Mouse (Mus musculus): ENCODE data around the gene Gm4353. TPM values are rescaled to one million over a fixed set of nuclear protein-coding genes. Genes with fewer than 3 reads are reported as not detected.

Gm4353 gene
- total RNA-seq, 1 experiment, result 4.2 TPM

GRCm38 (mm10) chr7:116099952-116100528 is 15.6 kb upstream of the Gm4353 start:
- DNase-seq (ENCODE audit: low read depth, low spot score), result no peak
- H3K27ac ChIP-seq (ENCODE audit: insufficient read depth, low read depth, low read length, poor library complexity, severe bottlenecking), result no peak overlapping the region
- no peaks in the 10 kb centered on the region for H3K9me3 ChIP-seq (ENCODE audit: control insufficient read depth, insufficient read depth, low read depth, low read length)
- peaks cover 7% of the 10 kb centered on the region for H3K36me3 ChIP-seq (ENCODE audit: control insufficient read depth, insufficient read depth, low read length, poor library complexity, severe bottlenecking)
- TF ChIP-seq ZNF384 (IDR thresholded peaks at IDR 0.05; ENCODE audit: low read depth, low read length), result no peak
- TF ChIP-seq CHD2 (IDR thresholded peaks at IDR 0.05; ENCODE audit: low read depth, low read length), result no peak
- no peak for TF ChIP-seq HCFC1 (IDR thresholded peaks at IDR 0.05; ENCODE audit: borderline replicate concordance, insufficient read depth, low read length)
- no peak for TF ChIP-seq ZC3H11A (IDR thresholded peaks at IDR 0.05; ENCODE audit: borderline replicate concordance, low read depth, low read length)
- no peak for TF ChIP-seq MAFK (IDR thresholded peaks at IDR 0.05; ENCODE audit: insufficient read depth, low read depth, low read length)
- no peak overlapping the region for H3K4me3 ChIP-seq (ENCODE audit: insufficient read depth in 1 of 2, low read depth in 1 of 2, low read length in 2 of 2, poor library complexity in 1 of 2, severe bottlenecking in 1 of 2)
- no peaks in the 10 kb centered on the region for H3K4me1 ChIP-seq (ENCODE audit: control insufficient read depth in 2 of 2, insufficient read depth in 2 of 2, low read length in 2 of 2, poor library complexity in 1 of 2)
- in situ Hi-C loops (cut with MboI; ENCODE audit: low sequenced_read_pairs in 2 of 2, unreplicated experiment in 2 of 2), result no loop called here
- no peak overlapping the region for H3K9ac ChIP-seq (ENCODE audit: insufficient read depth, low read depth, low read length, poor library complexity, severe bottlenecking)

GRCm38 (mm10) chr7:116093466-116093850 is 9.0 kb upstream of the Gm4353 start:
- DNase-seq (ENCODE audit: low read depth, low spot score), result no peak
- in situ Hi-C loops (cut with MboI; ENCODE audit: low sequenced_read_pairs in 2 of 2, unreplicated experiment in 2 of 2), result no loop called here

DNA sequence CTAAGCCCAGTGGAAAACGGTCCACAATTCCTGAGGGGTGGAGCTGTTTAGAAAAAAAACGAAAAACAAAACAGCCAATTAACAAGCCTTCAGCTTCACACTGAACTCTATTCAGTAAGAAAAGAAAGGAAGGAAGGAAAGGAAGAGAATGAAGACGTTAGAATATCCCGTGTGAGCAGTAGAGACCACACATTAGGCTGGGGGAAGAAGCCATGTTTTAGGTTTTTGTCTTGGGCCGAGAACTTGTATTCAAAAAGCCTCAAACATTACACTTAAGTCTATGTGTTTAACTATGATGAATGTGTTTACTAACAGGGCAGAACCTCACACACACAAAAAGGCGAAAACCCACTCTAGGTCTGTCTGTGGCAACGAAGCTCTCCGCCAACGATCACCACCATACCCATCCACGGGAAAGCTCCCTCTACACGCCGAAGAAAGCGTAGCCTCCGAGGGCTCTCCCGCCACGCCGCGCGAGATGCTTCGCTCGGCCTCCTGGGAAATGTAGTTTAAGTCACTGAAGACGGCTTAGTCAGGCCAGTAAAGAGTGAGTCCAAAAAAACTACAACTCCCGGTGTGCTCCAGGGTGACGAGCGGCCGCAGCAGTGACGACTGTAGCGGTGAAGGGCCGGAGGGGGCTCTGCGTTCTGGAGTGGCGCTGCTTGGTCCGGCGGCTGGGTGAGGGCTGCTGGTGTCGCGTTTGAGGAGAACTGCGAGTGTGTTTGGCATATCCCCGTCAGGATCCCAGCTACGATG is 8.5 kb upstream of the Gm4353 start:
- Histone ChIP-seq H3K36me3 (ENCODE audit: control insufficient read depth, insufficient read depth, low read length, poor library complexity, severe bottlenecking) (no peaks in the 10 kb centered on the region), H3K9me3 (ENCODE audit: control insufficient read depth, insufficient read depth, low read depth, low read length) (no peaks in the 10 kb centered on the region), H3K4me1 (ENCODE audit: control insufficient read depth in 2 of 2, insufficient read depth in 2 of 2, low read length in 2 of 2, poor library complexity in 1 of 2) (no peaks in the 10 kb centered on the region), H3K4me3 (ENCODE audit: insufficient read depth in 1 of 2, low read depth in 1 of 2, low read length in 2 of 2, poor library complexity in 1 of 2, severe bottlenecking in 1 of 2) (peak overlapping the region; percentile 93 to 97), H3K27ac (ENCODE audit: insufficient read depth, low read depth, low read length, poor library complexity, severe bottlenecking) (peak overlapping the region; percentile 83), H3K9ac (ENCODE audit: insufficient read depth, low read depth, low read length, poor library complexity, severe bottlenecking) (peak overlapping the region; percentile 98)
- peak; percentile 92 for DNase-seq (ENCODE audit: low read depth, low spot score)
- TF ChIP-seq HCFC1 (IDR thresholded peaks at IDR 0.05; ENCODE audit: borderline replicate concordance, insufficient read depth, low read length) (peak; percentile 99), ZNF384 (IDR thresholded peaks at IDR 0.05; ENCODE audit: low read depth, low read length) (no peak), CHD2 (IDR thresholded peaks at IDR 0.05; ENCODE audit: low read depth, low read length) (peak; percentile 89), MAFK (IDR thresholded peaks at IDR 0.05; ENCODE audit: insufficient read depth, low read depth, low read length) (no peak), ZC3H11A (IDR thresholded peaks at IDR 0.05; ENCODE audit: borderline replicate concordance, low read depth, low read length) (no peak)
- in situ Hi-C loops (cut with MboI; ENCODE audit: low sequenced_read_pairs in 2 of 2, unreplicated experiment in 2 of 2), result no loop called here

More at GRCm38 (mm10) chr7:116093466-116093850, 9.0 kb upstream of the Gm4353 start:
- H3K27ac ChIP-seq (ENCODE audit: insufficient read depth, low read depth, low read length, poor library complexity, severe bottlenecking), result peak overlapping the region; percentile 83
- H3K4me1 ChIP-seq (ENCODE audit: control insufficient read depth in 2 of 2, insufficient read depth in 2 of 2, low read length in 2 of 2, poor library complexity in 1 of 2), result no peaks in the 10 kb centered on the region
- no peaks in the 10 kb centered on the region for H3K9me3 ChIP-seq (ENCODE audit: control insufficient read depth, insufficient read depth, low read depth, low read length)
- TF ChIP-seq ZC3H11A (IDR thresholded peaks at IDR 0.05; ENCODE audit: borderline replicate concordance, low read depth, low read length) (0 out of 2 replicates have a peak, but pooled peaks have one; percentile 23), CHD2 (IDR thresholded peaks at IDR 0.05; ENCODE audit: low read depth, low read length) (no peak)
- no peaks in the 10 kb centered on the region for H3K36me3 ChIP-seq (ENCODE audit: control insufficient read depth, insufficient read depth, low read length, poor library complexity, severe bottlenecking)
- peak overlapping the region; percentile 98 for H3K9ac ChIP-seq (ENCODE audit: insufficient read depth, low read depth, low read length, poor library complexity, severe bottlenecking)
- H3K4me3 ChIP-seq (ENCODE audit: insufficient read depth in 1 of 2, low read depth in 1 of 2, low read length in 2 of 2, poor library complexity in 1 of 2, severe bottlenecking in 1 of 2), result peak overlapping the region; percentile 88 to 97

GRCm38 (mm10) chr7:116060739-116061138 is 23.7 kb downstream of the Gm4353 start:
- no peak for DNase-seq (ENCODE audit: low read depth, low spot score)
- Histone ChIP-seq H3K9ac (ENCODE audit: insufficient read depth, low read depth, low read length, poor library complexity, severe bottlenecking) (no peak overlapping the region), H3K4me1 (ENCODE audit: control insufficient read depth in 2 of 2, insufficient read depth in 2 of 2, low read length in 2 of 2, poor library complexity in 1 of 2) (no peaks in the 10 kb centered on the region), H3K4me3 (ENCODE audit: insufficient read depth in 1 of 2, low read depth in 1 of 2, low read length in 2 of 2, poor library complexity in 1 of 2, severe bottlenecking in 1 of 2) (no peak overlapping the region), H3K9me3 (ENCODE audit: control insufficient read depth, insufficient read depth, low read depth, low read length) (no peaks in the 10 kb centered on the region), H3K27ac (ENCODE audit: insufficient read depth, low read depth, low read length, poor library complexity, severe bottlenecking) (no peak overlapping the region), H3K36me3 (ENCODE audit: control insufficient read depth, insufficient read depth, low read length, poor library complexity, severe bottlenecking) (no peaks in the 10 kb centered on the region)
- TF ChIP-seq HCFC1 (IDR thresholded peaks at IDR 0.05; ENCODE audit: borderline replicate concordance, insufficient read depth, low read length) (no peak), MAFK (IDR thresholded peaks at IDR 0.05; ENCODE audit: insufficient read depth, low read depth, low read length) (no peak), ZC3H11A (IDR thresholded peaks at IDR 0.05; ENCODE audit: borderline replicate concordance, low read depth, low read length) (no peak; the same call in 1 of the 2 replicates), CHD2 (IDR thresholded peaks at IDR 0.05; ENCODE audit: low read depth, low read length) (no peak), ZNF384 (IDR thresholded peaks at IDR 0.05; ENCODE audit: low read depth, low read length) (no peak)
- in situ Hi-C loops (cut with MboI; ENCODE audit: low sequenced_read_pairs in 2 of 2, unreplicated experiment in 2 of 2), result no loop called here

Data from ES-E14 (cell line).